Mouse (Mus musculus): ENCODE results near the gene Jam3.

GRCm38 (mm10) chr9:27049492-27049891 lies 105.7 kb downstream of the Jam3 start:
- no peak for TF ChIP-seq POLR2AphosphoS2 (IDR thresholded peaks at IDR 0.05; ENCODE audit: insufficient read length, low read depth)
- no peak for TF ChIP-seq MYOG (IDR thresholded peaks at IDR 0.05; ENCODE audit: control insufficient read depth in 1 of 3, insufficient read depth in 1 of 3, insufficient read length in 2 of 3, low read depth in 2 of 3)
- no peak for TF ChIP-seq POLR2A (IDR thresholded peaks at IDR 0.05; ENCODE audit: insufficient read length, low read depth)
- no peak for TF ChIP-seq E2F4 (IDR thresholded peaks at IDR 0.05; ENCODE audit: insufficient read depth)
- no peak for TF ChIP-seq TCF12 (IDR thresholded peaks at IDR 0.05; ENCODE audit: insufficient read depth, poor library complexity, severe bottlenecking)
- TF ChIP-seq MYOD1 (IDR thresholded peaks at IDR 0.05; ENCODE audit: control insufficient read depth in 1 of 3, insufficient read length in 2 of 3, low read depth in 2 of 3): no peak
- TF ChIP-seq CEBPB (IDR thresholded peaks at IDR 0.05; ENCODE audit: insufficient read depth, poor library complexity, severe bottlenecking): no peak
- no peak for TF ChIP-seq MAX (IDR thresholded peaks at IDR 0.05; ENCODE audit: low read depth)
- no peak for TF ChIP-seq USF1 (IDR thresholded peaks at IDR 0.05; ENCODE audit: low read depth)
- no peak for TF ChIP-seq TCF3 (IDR thresholded peaks at IDR 0.05; ENCODE audit: insufficient read length, low read depth)
- TF ChIP-seq SRF (IDR thresholded peaks at IDR 0.05; ENCODE audit: control insufficient read depth, insufficient read length, low read depth): no peak

Data from myocyte (in vitro differentiated cells).